Mouse (Mus musculus): Measurements from ENCODE around the gene Cdkal1.

GRCm38 (mm10) chr13:29285058-29285457 lies 570.4 kb downstream of the Cdkal1 start:
- TF ChIP-seq SRF (IDR thresholded peaks at IDR 0.05; ENCODE audit: control insufficient read depth, insufficient read length, low read depth): no peak
- no peak for TF ChIP-seq POLR2AphosphoS2 (IDR thresholded peaks at IDR 0.05; ENCODE audit: insufficient read length, low read depth)
- TF ChIP-seq POLR2A (IDR thresholded peaks at IDR 0.05; ENCODE audit: insufficient read length, low read depth): no peak
- no peak for TF ChIP-seq E2F4 (IDR thresholded peaks at IDR 0.05; ENCODE audit: insufficient read depth)
- TF ChIP-seq MAX (IDR thresholded peaks at IDR 0.05; ENCODE audit: low read depth): no peak
- no peak for TF ChIP-seq CEBPB (IDR thresholded peaks at IDR 0.05; ENCODE audit: insufficient read depth, poor library complexity, severe bottlenecking)
- no peak for TF ChIP-seq MYOG (IDR thresholded peaks at IDR 0.05; ENCODE audit: control insufficient read depth in 1 of 3, insufficient read depth in 1 of 3, insufficient read length in 2 of 3, low read depth in 2 of 3)
- TF ChIP-seq USF1 (IDR thresholded peaks at IDR 0.05; ENCODE audit: low read depth): no peak
- TF ChIP-seq MYOD1 (IDR thresholded peaks at IDR 0.05; ENCODE audit: control insufficient read depth in 1 of 3, insufficient read length in 2 of 3, low read depth in 2 of 3): no peak
- no peak for TF ChIP-seq TCF12 (IDR thresholded peaks at IDR 0.05; ENCODE audit: insufficient read depth, poor library complexity, severe bottlenecking)
- TF ChIP-seq TCF3 (IDR thresholded peaks at IDR 0.05; ENCODE audit: insufficient read length, low read depth): no peak
- no peak for TF ChIP-seq REST (IDR thresholded peaks at IDR 0.05; ENCODE audit: insufficient read depth, insufficient read length)

Data from myocyte (in vitro differentiated cells).